In genomic region chr6:145215826-145216225, GRCm38 (mm10) we compare ENCODE assay signal across 35 mouse cellular contexts.
"Had no signal": no experiment of that assay in that cellular context is flagged by ENCODE, and none has a peak within 500 bp of the region (broad histone marks: within the 10 kb centered on the region; RNA-seq: fewer than 3 reads in every experiment).

No protein-coding gene starts in this region.

- H3K4me3 ChIP-seq: heart, embryonic 10.5 days; heart, embryonic 12.5 days; heart, embryonic 13.5 days; heart, embryonic 15.5 days; hindbrain, embryonic 10.5 days; hindbrain, embryonic 12.5 days; hindbrain, embryonic 13.5 days; hindbrain, embryonic 15.5 days; intestine, embryonic 15.5 days; kidney, embryonic 15.5 days; layer of hippocampus, adult 2 months had no signal

- DNase-seq: heart, postnatal 10 days; heart, postnatal 14 days; heart, postnatal 36 days; heart, postnatal 4 days; kidney, adult 11 months; kidney, adult 18-20 months; kidney, adult 2 months; kidney, adult 8-10 months; kidney, adult 9 months; kidney, postnatal 10 days; kidney, postnatal 14 days; kidney, postnatal 25 days; kidney, postnatal 36 days; kidney, postnatal 4 days; layer of hippocampus, adult 9-11 months; layer of hippocampus, postnatal 36 days had no signal

- H3K9me3 ChIP-seq: heart, embryonic 10.5 days; heart, embryonic 12.5 days; heart, embryonic 13.5 days; heart, embryonic 15.5 days; hindbrain, embryonic 10.5 days; hindbrain, embryonic 12.5 days; hindbrain, embryonic 13.5 days; hindbrain, embryonic 15.5 days; intestine, embryonic 15.5 days; kidney, embryonic 15.5 days had no signal

- H3K4me1 ChIP-seq: intestine, embryonic 15.5 days had no signal

- H3K9ac ChIP-seq: heart, embryonic 12.5 days; heart, embryonic 13.5 days; heart, embryonic 15.5 days; hindbrain, embryonic 12.5 days; hindbrain, embryonic 13.5 days; hindbrain, embryonic 14.5 days; hindbrain, embryonic 15.5 days; intestine, embryonic 15.5 days; kidney, embryonic 15.5 days had no signal

- H3K27me3 ChIP-seq: heart, embryonic 12.5 days; heart, embryonic 13.5 days; heart, embryonic 15.5 days; hindbrain, embryonic 12.5 days; hindbrain, embryonic 13.5 days; hindbrain, embryonic 15.5 days; intestine, embryonic 15.5 days; kidney, embryonic 15.5 days had no signal

- ATAC-seq: hindbrain, embryonic 16.5 days; hindbrain, postnatal 0 days; inflammation-experienced regulatory T-cells, adult 6 months; intestine, embryonic 15.5 days; intestine, embryonic 16.5 days; intestine, postnatal 0 days had no signal

- H3K4me2 ChIP-seq: heart, embryonic 11.5 days; heart, embryonic 12.5 days; heart, embryonic 13.5 days; heart, embryonic 15.5 days; hindbrain, embryonic 12.5 days; hindbrain, embryonic 13.5 days; hindbrain, embryonic 14.5 days; hindbrain, embryonic 15.5 days; intestine, embryonic 15.5 days; kidney, embryonic 15.5 days had no signal

- H3K27ac ChIP-seq: heart, embryonic 10.5 days; heart, embryonic 13.5 days; heart, embryonic 15.5 days; hindbrain, embryonic 10.5 days; hindbrain, embryonic 12.5 days; hindbrain, embryonic 13.5 days; hindbrain, embryonic 14.5 days; hindbrain, embryonic 15.5 days; hindbrain, postnatal 0 days; intestine, embryonic 15.5 days; kidney, embryonic 15.5 days; kidney, postnatal 0 days had no signal
